Mouse (Mus musculus): Measurements from ENCODE around the gene 4931406C07Rik. TPM values are rescaled to one million over a fixed set of nuclear protein-coding genes. Genes with fewer than 3 reads are reported as not detected.
"Not testable (repeated sequence)": the region's sequence is repeated elsewhere in the genome, so short reads cannot be mapped to it uniquely, and the experiment has no call there.

Gene 4931406C07Rik
- polyA plus RNA-seq, 1 experiment = 26.6 TPM

GRCm38 (mm10) chr9:15307257-15307656 is 1.0 kb upstream of the 4931406C07Rik start:
- no peaks in the 10 kb centered on the region for H3K4me1 ChIP-seq (ENCODE audit: control insufficient read depth, insufficient read depth, low read length)
- H3K4me3 ChIP-seq (ENCODE audit: low read depth, low read length) = peak overlapping the region; percentile 84
- H3K27ac ChIP-seq (ENCODE audit: insufficient read depth, low read length) = no peak overlapping the region
- peaks cover 53% of the 10 kb centered on the region for H3K36me3 ChIP-seq (ENCODE audit: control insufficient read depth, insufficient read depth, low read length, poor library complexity, severe bottlenecking)
- no peaks in the 10 kb centered on the region for H3K27me3 ChIP-seq (ENCODE audit: control insufficient read depth, insufficient read depth, low read length, poor library complexity, severe bottlenecking)
- H3K9ac ChIP-seq (ENCODE audit: low read depth, poor library complexity, severe bottlenecking) = peak overlapping the region; percentile 92
- H3K9me3 ChIP-seq (replicated peaks; ENCODE audit: control insufficient read depth, insufficient read depth, low read length, poor library complexity, severe bottlenecking) = no peaks in the 10 kb centered on the region
- TF ChIP-seq CTCF (IDR thresholded peaks at IDR 0.05; ENCODE audit: low read depth, low read length) (no peak), EP300 (IDR thresholded peaks at IDR 0.05; ENCODE audit: insufficient read depth, low read depth, low read length) (no peak), POLR2A (IDR thresholded peaks at IDR 0.05; ENCODE audit: insufficient read depth, low read length) (no peak)

GRCm38 (mm10) chr9:15305503-15306397 is 498 bp downstream of the 4931406C07Rik start, which contains the start of gene Taf1d:
TSS of gene Taf1d (plus strand) at chr9:15306214.
- Histone ChIP-seq H3K36me3 (ENCODE audit: control insufficient read depth, insufficient read depth, low read length, poor library complexity, severe bottlenecking) (peaks cover 40% of the 10 kb centered on the region), H3K27me3 (ENCODE audit: control insufficient read depth, insufficient read depth, low read length, poor library complexity, severe bottlenecking) (no peaks in the 10 kb centered on the region), H3K9ac (ENCODE audit: low read depth, poor library complexity, severe bottlenecking) (peak within 1 kb of the TSS; percentile 92), H3K4me1 (ENCODE audit: control insufficient read depth, insufficient read depth, low read length) (no peaks in the 10 kb centered on the region), H3K4me3 (ENCODE audit: low read depth, low read length) (peak within 1 kb of the TSS; percentile 96), H3K9me3 (replicated peaks; ENCODE audit: control insufficient read depth, insufficient read depth, low read length, poor library complexity, severe bottlenecking) (no peaks in the 10 kb centered on the region), H3K27ac (ENCODE audit: insufficient read depth, low read length) (peak within 1 kb of the TSS; percentile 73)
- TF ChIP-seq POLR2A (IDR thresholded peaks at IDR 0.05; ENCODE audit: insufficient read depth, low read length) (peak; percentile 85), CTCF (IDR thresholded peaks at IDR 0.05; ENCODE audit: low read depth, low read length) (no peak)

GRCm38 (mm10) chr9:15302881-15303280 is 3.4 kb downstream of the 4931406C07Rik start:
- TF ChIP-seq POLR2A (IDR thresholded peaks at IDR 0.05; ENCODE audit: insufficient read depth, low read length) (no peak), CTCF (IDR thresholded peaks at IDR 0.05; ENCODE audit: low read depth, low read length) (no peak), EP300 (IDR thresholded peaks at IDR 0.05; ENCODE audit: insufficient read depth, low read depth, low read length) (no peak)
- H3K4me1 ChIP-seq (ENCODE audit: control insufficient read depth, insufficient read depth, low read length) = no peaks in the 10 kb centered on the region
- H3K4me3 ChIP-seq (ENCODE audit: low read depth, low read length) = no peak overlapping the region
- H3K27me3 ChIP-seq (ENCODE audit: control insufficient read depth, insufficient read depth, low read length, poor library complexity, severe bottlenecking) = no peaks in the 10 kb centered on the region
- no peak overlapping the region for H3K9ac ChIP-seq (ENCODE audit: low read depth, poor library complexity, severe bottlenecking)
- H3K27ac ChIP-seq (ENCODE audit: insufficient read depth, low read length) = 0 out of 2 replicates have a peak overlapping the region, but pooled peaks have one; percentile 17
- peaks cover 12% of the 10 kb centered on the region for H3K36me3 ChIP-seq (ENCODE audit: control insufficient read depth, insufficient read depth, low read length, poor library complexity, severe bottlenecking)
- no peaks in the 10 kb centered on the region for H3K9me3 ChIP-seq (replicated peaks; ENCODE audit: control insufficient read depth, insufficient read depth, low read length, poor library complexity, severe bottlenecking)

- H3K4me3 ChIP-seq (ENCODE audit: low read depth, low read length); H3K27ac ChIP-seq (ENCODE audit: insufficient read depth, low read length); H3K36me3 ChIP-seq (ENCODE audit: control insufficient read depth, insufficient read depth, low read length, poor library complexity, severe bottlenecking); H3K9me3 ChIP-seq (replicated peaks; ENCODE audit: control insufficient read depth, insufficient read depth, low read length, poor library complexity, severe bottlenecking); H3K9ac ChIP-seq (ENCODE audit: low read depth, poor library complexity, severe bottlenecking); H3K4me1 ChIP-seq (ENCODE audit: control insufficient read depth, insufficient read depth, low read length); H3K27me3 ChIP-seq (ENCODE audit: control insufficient read depth, insufficient read depth, low read length, poor library complexity, severe bottlenecking): not testable (repeated sequence)
Observed at GRCm38 (mm10) chr9:15302006-15302405, 4.2 kb downstream of the 4931406C07Rik start.

GRCm38 (mm10) chr9:15301399-15301798 is 4.8 kb downstream of the 4931406C07Rik start:
- H3K27ac ChIP-seq (ENCODE audit: insufficient read depth, low read length) = no peak overlapping the region
- no peak overlapping the region for H3K9ac ChIP-seq (ENCODE audit: low read depth, poor library complexity, severe bottlenecking)
- no peak overlapping the region for H3K4me3 ChIP-seq (ENCODE audit: low read depth, low read length)

GRCm38 (mm10) chr9:15300056-15300455 is 6.2 kb downstream of the 4931406C07Rik start:
- Histone ChIP-seq H3K9ac (ENCODE audit: low read depth, poor library complexity, severe bottlenecking) (no peak overlapping the region), H3K9me3 (replicated peaks; ENCODE audit: control insufficient read depth, insufficient read depth, low read length, poor library complexity, severe bottlenecking) (no peaks in the 10 kb centered on the region), H3K27ac (ENCODE audit: insufficient read depth, low read length) (no peak overlapping the region), H3K4me3 (ENCODE audit: low read depth, low read length) (no peak overlapping the region), H3K4me1 (ENCODE audit: control insufficient read depth, insufficient read depth, low read length) (no peaks in the 10 kb centered on the region), H3K27me3 (ENCODE audit: control insufficient read depth, insufficient read depth, low read length, poor library complexity, severe bottlenecking) (no peaks in the 10 kb centered on the region), H3K36me3 (ENCODE audit: control insufficient read depth, insufficient read depth, low read length, poor library complexity, severe bottlenecking) (no peaks in the 10 kb centered on the region; the same call in 1 of the 2 replicates)
- TF ChIP-seq CTCF (IDR thresholded peaks at IDR 0.05; ENCODE audit: low read depth, low read length) = no peak
- no peak for TF ChIP-seq POLR2A (IDR thresholded peaks at IDR 0.05; ENCODE audit: insufficient read depth, low read length)
- TF ChIP-seq EP300 (IDR thresholded peaks at IDR 0.05; ENCODE audit: insufficient read depth, low read depth, low read length) = no peak

More at GRCm38 (mm10) chr9:15301399-15301798, 4.8 kb downstream of the 4931406C07Rik start:
- no peaks in the 10 kb centered on the region for H3K9me3 ChIP-seq (replicated peaks; ENCODE audit: control insufficient read depth, insufficient read depth, low read length, poor library complexity, severe bottlenecking)
- TF ChIP-seq CTCF (IDR thresholded peaks at IDR 0.05; ENCODE audit: low read depth, low read length) = no peak
- H3K36me3 ChIP-seq (ENCODE audit: control insufficient read depth, insufficient read depth, low read length, poor library complexity, severe bottlenecking) = no peaks in the 10 kb centered on the region
- no peaks in the 10 kb centered on the region for H3K4me1 ChIP-seq (ENCODE audit: control insufficient read depth, insufficient read depth, low read length)
- H3K27me3 ChIP-seq (ENCODE audit: control insufficient read depth, insufficient read depth, low read length, poor library complexity, severe bottlenecking) = no peaks in the 10 kb centered on the region

All from ES-Bruce4 (cell line).